Mouse (Mus musculus): ENCODE measurements around the gene Gm7995.
"Not testable (repeated sequence)": the region's sequence is repeated elsewhere in the genome, so short reads cannot be mapped to it uniquely, and the experiment has no call there.

Gm7995 gene

GRCm38 (mm10) chr14:42309910-42310309, at the start of gene Gm7995:
TSS of gene Gm7995 (plus strand) at chr14:42310210.
- DNase-seq (ENCODE audit: low spot score in 2 of 2) = not testable (repeated sequence)

- not testable (repeated sequence) for DNase-seq (ENCODE audit: low spot score in 2 of 2)
Observed at GRCm38 (mm10) chr14:42297258-42297657, 12.8 kb upstream of the Gm7995 start, which contains the start of gene Gm9611. TSS of gene Gm9611 (minus strand) at chr14:42297358.
